ENCODE assay signal across 9 mouse cellular contexts in the genomic region with DNA sequence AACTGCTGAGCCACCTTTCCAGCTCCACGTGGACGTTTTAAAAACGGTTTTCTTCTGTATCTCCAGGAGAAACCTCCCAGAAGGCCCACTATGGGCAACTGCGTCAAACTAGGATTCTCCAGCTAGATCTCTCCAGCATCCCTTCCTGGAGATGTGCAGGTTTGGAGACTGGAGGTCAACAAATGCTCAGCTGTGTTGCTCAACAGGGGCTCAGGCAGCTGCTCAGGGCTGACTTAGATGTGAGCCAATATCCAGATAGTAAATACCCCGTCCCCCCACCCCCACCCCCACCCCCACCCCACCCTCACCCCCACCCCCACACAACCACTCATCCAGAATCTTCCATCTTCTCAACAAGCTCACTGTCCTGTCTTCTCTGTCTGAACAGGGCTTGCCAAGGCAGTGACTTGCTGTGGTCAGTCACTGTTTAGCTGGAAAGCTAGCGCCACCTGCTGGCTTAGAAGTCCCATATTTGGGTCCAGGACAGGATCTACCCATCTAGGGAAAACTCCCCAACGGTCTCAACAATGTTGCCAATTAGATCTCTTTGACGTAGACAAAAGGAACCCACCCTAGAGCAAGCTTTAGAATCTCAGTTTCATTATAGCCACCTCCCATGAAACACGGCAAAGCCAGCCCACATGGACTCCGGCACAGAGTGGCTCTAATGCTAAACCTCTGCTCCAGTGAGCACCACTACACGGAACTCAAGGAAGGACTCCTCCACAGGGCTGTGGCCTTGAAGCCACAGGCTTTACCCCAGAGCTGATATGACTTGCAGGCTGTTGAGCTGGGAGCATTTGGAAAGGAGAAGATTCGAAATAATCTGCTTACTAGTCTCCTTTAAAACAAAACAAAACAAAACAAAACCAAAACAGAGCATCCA.
DNase-seq lines count a peak whose midpoint lies in the region; ATAC-seq and TF ChIP-seq lines count a peak whose summit lies in the region.
"Had no signal": no experiment of that assay in that cellular context is flagged by ENCODE, and none has a peak within 500 bp of the region (broad histone marks: within the 10 kb centered on the region; RNA-seq: fewer than 3 reads in every experiment).

No protein-coding gene starts in this region.

- DNase-seq in heart, adult 11 months: peak; percentile 95
- DNase-seq in embryo, embryonic 10.5 days (ENCODE audit: low spot score): peak; percentile 92
- DNase-seq in gastrocnemius, postnatal 36 days: peak; percentile 55 to 72
- DNase-seq in kidney, adult 11 months: peak; percentile 62
- peak; percentile 90 for DNase-seq in left cerebral cortex, postnatal 4 days
- DNase-seq in neural tube, embryonic 10.5 days (ENCODE audit: extremely low spot score, low spot score): peak; percentile 81

- intact Hi-C loops in gastrocnemius, postnatal 36 days (cut with DNase I): loop anchor here (2.0 to 5.0 kb wide), 2 partner anchors 326 to 451 kb away; no protein-coding TSS in a partner anchor
- intact Hi-C loops in left cerebral cortex, postnatal 4 days (cut with DNase I): loop anchor here (5.0 to 10.0 kb wide), 2 partner anchors 444 to 841 kb away; no protein-coding TSS in a partner anchor

- peaks cover 16% of the 10 kb centered on the region for H3K4me1 ChIP-seq in heart, embryonic 11.5 days (ENCODE audit: control insufficient read depth, insufficient read depth, low read length)
- H3K4me1 ChIP-seq in testis, adult 2 months (ENCODE audit: control insufficient read depth, insufficient read depth, low read length): peaks cover 9% of the 10 kb centered on the region
- H3K4me1 ChIP-seq: megakaryocyte, embryonic 14.5 days had no signal

- 0 out of 2 replicates have a peak, but pooled peaks have one; percentile 23 for TF ChIP-seq POLR2A in testis, adult 2 months (IDR thresholded peaks at IDR 0.05; ENCODE audit: control insufficient read depth, low read depth, low read length)

- ATAC-seq in heart, embryonic 11.5 days (replicated peaks; ENCODE audit: insufficient number of reproducible peaks, low FRiP score, low TSS enrichment): no peak

- peak; percentile 69; the same call in 1 of the 2 replicates for TF ChIP-seq CTCF in testis, adult 2 months (IDR thresholded peaks at IDR 0.05; ENCODE audit: control insufficient read depth, insufficient read depth, insufficient replicate concordance, low read depth, low read length)

- H3K36me3 ChIP-seq in heart, embryonic 11.5 days (ENCODE audit: control insufficient read depth, insufficient read depth, low read length): no peaks in the 10 kb centered on the region
- no peaks in the 10 kb centered on the region for H3K36me3 ChIP-seq in testis, adult 2 months (ENCODE audit: control insufficient read depth, insufficient read depth, low read length)

- H3K4me3 ChIP-seq in heart, embryonic 11.5 days (ENCODE audit: low read depth, low read length): no peak overlapping the region
- H3K4me3 ChIP-seq in testis, adult 2 months (ENCODE audit: control insufficient read depth, low read depth, low read length): peak overlapping the region; percentile 68
- H3K4me3 ChIP-seq: megakaryocyte, embryonic 14.5 days had no signal

- 51% methylated on average over 12 of the region's 12 CpGs for WGBS in heart, embryonic 11.5 days (ENCODE audit: insufficient replicate concordance)

- H3K9me3 ChIP-seq in heart, embryonic 11.5 days (replicated peaks; ENCODE audit: control insufficient read depth, low read length): no peaks in the 10 kb centered on the region
- H3K9me3 ChIP-seq: megakaryocyte, embryonic 14.5 days had no signal

- H3K27me3 ChIP-seq in heart, embryonic 11.5 days (ENCODE audit: control insufficient read depth, insufficient read depth, low read length): no peaks in the 10 kb centered on the region
- no peaks in the 10 kb centered on the region for H3K27me3 ChIP-seq in testis, adult 2 months (ENCODE audit: control insufficient read depth, insufficient read depth, low read length)

- H3K4me2 ChIP-seq in heart, embryonic 11.5 days: no peak overlapping the region

- no peak overlapping the region for H3K9ac ChIP-seq in heart, embryonic 11.5 days (ENCODE audit: low read depth, low read length)

- no peak overlapping the region for H3K27ac ChIP-seq in heart, embryonic 11.5 days (ENCODE audit: low read depth, low read length)
- H3K27ac ChIP-seq in testis, adult 2 months (ENCODE audit: control insufficient read depth, insufficient read depth, low read depth, low read length): no peak overlapping the region; the same call in 1 of the 2 replicates
